Comparison of ENCODE assay signal across 8 mouse cellular contexts in the genomic region with DNA sequence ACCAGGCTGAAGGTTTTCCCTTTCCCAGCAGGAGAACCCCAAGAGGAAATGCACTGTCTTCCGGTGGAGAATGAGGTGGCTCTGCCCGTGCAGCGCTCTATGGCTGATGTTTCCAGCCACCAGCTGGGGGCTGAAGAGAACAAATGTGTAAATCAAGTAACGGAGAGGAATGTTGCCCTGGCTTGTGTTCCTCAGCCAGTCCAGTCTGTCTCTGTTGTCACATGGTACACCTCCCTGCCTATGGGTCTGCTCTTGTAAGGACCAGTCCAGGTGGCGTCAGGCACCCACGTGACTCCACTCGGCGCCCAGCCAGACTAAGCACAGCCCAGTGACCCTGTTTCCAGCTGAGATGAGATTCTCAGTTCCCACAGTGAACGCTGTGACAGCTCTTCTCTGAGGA. TPM values are rescaled to one million over a fixed set of nuclear protein-coding genes. Genes with fewer than 3 reads are reported as not detected.
DNase-seq lines count a peak whose midpoint lies in the region; ATAC-seq and TF ChIP-seq lines count a peak whose summit lies in the region.

No protein-coding gene starts in this region.

- peaks cover 29% of the 10 kb centered on the region for H3K4me1 ChIP-seq in thymus, adult 2 months (replicated peaks; ENCODE audit: control insufficient read depth, insufficient read depth, low read length)
- no peaks in the 10 kb centered on the region for H3K4me1 ChIP-seq in embryonic facial prominence, embryonic 12.5 days
- peaks cover 7% of the 10 kb centered on the region for H3K4me1 ChIP-seq in heart, embryonic 15.5 days (replicated peaks)
- H3K4me1 ChIP-seq in kidney, embryonic 16.5 days (ENCODE audit: insufficient read depth, low read length): no peaks in the 10 kb centered on the region

- peak overlapping the region; percentile 32 for H3K4me2 ChIP-seq in embryonic facial prominence, embryonic 12.5 days (replicated peaks)
- H3K4me2 ChIP-seq in heart, embryonic 15.5 days: peak overlapping the region; percentile 55
- peak overlapping the region; percentile 39 for H3K4me2 ChIP-seq in kidney, embryonic 16.5 days (replicated peaks; ENCODE audit: low read depth, low read length)

- H3K9me3 ChIP-seq in embryonic facial prominence, embryonic 12.5 days: peaks cover 1% of the 10 kb centered on the region; the same call in 1 of the 2 replicates
- H3K9me3 ChIP-seq in heart, embryonic 15.5 days (replicated peaks): no peaks in the 10 kb centered on the region
- H3K9me3 ChIP-seq in kidney, embryonic 16.5 days (ENCODE audit: low read length): 0 out of 2 replicates have a peak, but pooled peaks cover 4% of the 10 kb centered on the region

- TF ChIP-seq CTCF in thymus, adult 2 months (IDR thresholded peaks at IDR 0.05; ENCODE audit: borderline replicate concordance, control insufficient read depth, extremely low read depth, insufficient read depth, low read length, poor library complexity): no peak

- no peaks in the 10 kb centered on the region for H3K36me3 ChIP-seq in thymus, adult 2 months (ENCODE audit: control insufficient read depth, insufficient read depth, low read length)
- H3K36me3 ChIP-seq in embryonic facial prominence, embryonic 12.5 days: no peaks in the 10 kb centered on the region
- no peaks in the 10 kb centered on the region for H3K36me3 ChIP-seq in heart, embryonic 15.5 days
- H3K36me3 ChIP-seq in kidney, embryonic 16.5 days (ENCODE audit: insufficient read depth, low read length): no peaks in the 10 kb centered on the region

- ATAC-seq in embryonic facial prominence, embryonic 12.5 days (ENCODE audit: insufficient number of reproducible peaks, insufficient read depth, low FRiP score, low TSS enrichment): peak; percentile 96
- peak; percentile 94 for ATAC-seq in heart, embryonic 15.5 days (replicated peaks; ENCODE audit: insufficient number of reproducible peaks, insufficient read depth, low FRiP score, low read depth)
- ATAC-seq in kidney, embryonic 16.5 days (ENCODE audit: low FRiP score, low TSS enrichment): peak; percentile 93

- peak overlapping the region; percentile 40; the same call in 1 of the 2 replicates for H3K27ac ChIP-seq in thymus, adult 2 months (ENCODE audit: control insufficient read depth, insufficient read depth, low read length)
- H3K27ac ChIP-seq in embryonic facial prominence, embryonic 12.5 days: peak overlapping the region; percentile 50; the same call in 1 of the 2 replicates
- 0 out of 2 replicates have a peak overlapping the region, but pooled peaks have one; percentile 33 for H3K27ac ChIP-seq in heart, embryonic 15.5 days
- H3K27ac ChIP-seq in kidney, embryonic 16.5 days (ENCODE audit: low read length): no peak overlapping the region

- no peak for TF ChIP-seq POLR2A in thymus, adult 2 months (IDR thresholded peaks at IDR 0.05; ENCODE audit: control insufficient read depth, extremely low read depth, insufficient read depth, low read length, poor library complexity)

- WGBS in thymus, adult 2 months: 17% methylated on average over 9 of the region's 9 CpGs
- WGBS in embryonic facial prominence, embryonic 12.5 days: 25% methylated on average over 9 of the region's 9 CpGs
- WGBS in heart, embryonic 15.5 days: 9% methylated on average over 9 of the region's 9 CpGs
- 15% methylated on average over 9 of the region's 9 CpGs for WGBS in kidney, embryonic 16.5 days

- DNase-seq in thymus, adult 2 months: no peak
- DNase-seq in thymus, postnatal 36 days: no peak
- peak; percentile 60 for DNase-seq in lung, postnatal 36 days
- DNase-seq in thymus, postnatal 4 days: peak; percentile 30
- DNase-seq in frontal cortex, postnatal 14 days (ENCODE audit: low spot score in 2 of 2): no peak

- peak overlapping the region; percentile 3; the same call in 1 of the 2 replicates for H3K4me3 ChIP-seq in thymus, adult 2 months (ENCODE audit: control insufficient read depth, insufficient read depth, low read length)
- peak overlapping the region; percentile 13; the same call in 1 of the 2 replicates for H3K4me3 ChIP-seq in embryonic facial prominence, embryonic 12.5 days
- peak overlapping the region; percentile 28; the same call in 1 of the 2 replicates for H3K4me3 ChIP-seq in heart, embryonic 15.5 days
- peak overlapping the region; percentile 11; the same call in 1 of the 2 replicates for H3K4me3 ChIP-seq in kidney, embryonic 16.5 days (ENCODE audit: low read length)

- no peaks in the 10 kb centered on the region for H3K27me3 ChIP-seq in thymus, adult 2 months (ENCODE audit: control insufficient read depth, insufficient read depth, low read length)
- 0 out of 2 replicates have a peak, but pooled peaks cover 12% of the 10 kb centered on the region for H3K27me3 ChIP-seq in embryonic facial prominence, embryonic 12.5 days
- H3K27me3 ChIP-seq in heart, embryonic 15.5 days: peaks cover 20% of the 10 kb centered on the region
- peaks cover 13% of the 10 kb centered on the region; the same call in 1 of the 2 replicates for H3K27me3 ChIP-seq in kidney, embryonic 16.5 days (ENCODE audit: insufficient read depth, low read length)

- H3K9ac ChIP-seq in embryonic facial prominence, embryonic 12.5 days: no peak overlapping the region
- H3K9ac ChIP-seq in heart, embryonic 15.5 days: no peak overlapping the region
- H3K9ac ChIP-seq in kidney, embryonic 16.5 days (replicated peaks; ENCODE audit: low read length): no peak overlapping the region

RNA-seq across cellular contexts. Expression of a gene that starts 34.7 kb away (rescaled TPM):
- not detected in 2 replicates for polyA plus RNA-seq in thymus, adult 2 months (2012; rRNA removed)
- polyA plus RNA-seq in embryonic facial prominence, embryonic 12.5 days (2016; fragmentation: Nextera tagmentation; extraction: Ambion mirVana): not detected in 2 replicates
- polyA plus RNA-seq in heart, embryonic 15.5 days (2015; fragmentation: Nextera tagmentation; extraction: Ambion mirVana): not detected in 2 replicates
- not detected in 2 replicates for polyA plus RNA-seq in kidney, embryonic 16.5 days (2015; fragmentation: Nextera tagmentation; extraction: Ambion mirVana)

Comparison
In these comparisons a context has a peak if more than half of its experiments do, and no peak if none do; other contexts are left out.
1. DNase-seq: peak in lung, postnatal 36 days (single experiment) and thymus, postnatal 4 days (single experiment); none in thymus, adult 2 months (single experiment), thymus, postnatal 36 days (0 of 2) and frontal cortex, postnatal 14 days (0 of 2).
2. Peak in every context shown above with its lines, with median percentiles within 50 percentile points of each other: H3K4me3 ChIP-seq, ATAC-seq and H3K4me2 ChIP-seq.